Mouse (Mus musculus) heart, postnatal 10 days (tissue): ENCODE data around the gene Olfr495. TPM values are rescaled to one million over a fixed set of nuclear protein-coding genes. Genes with fewer than 3 reads are reported as not detected.

Experiments
- DNase-seq, 2 experiments: peaks; one replicate each; pipeline ENCODE4 v3.0.0; 2021
- intact Hi-C: fragments of 180-260 bp; cut with DNase I; formaldehyde crosslinking; loops from one replicate; pipeline ENCODE4 v1.15.1; 2025
- total RNA-seq, 2 experiments: library from RNA; stranded (reverse); gene quantifications; 2 replicates each; pipeline ENCODE4 v1.2.3; 2021

Gene Olfr495
- total RNA-seq: not detected

DNA sequence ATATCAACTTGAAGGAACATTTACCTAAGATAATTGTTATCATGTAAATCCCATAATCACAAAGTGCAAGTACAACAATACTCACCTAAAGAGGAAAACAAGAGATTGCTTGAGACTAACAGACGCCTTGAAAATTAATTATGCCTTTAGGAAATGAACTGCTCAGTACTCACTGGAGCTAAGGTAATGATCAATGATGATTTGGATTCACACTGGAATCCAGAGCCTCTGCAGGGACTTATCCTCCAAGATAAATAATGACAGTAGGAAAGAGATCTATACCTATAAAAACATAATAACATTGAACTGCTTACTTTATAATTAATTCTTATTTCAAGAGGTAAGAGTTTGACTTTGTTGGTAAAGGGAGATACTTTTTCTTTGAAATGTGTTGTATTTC is at the start of gene Olfr495:
TSS of gene Olfr495 (plus strand) at position 301 of the 400 bp plus-strand sequence.
- DNase-seq: no peak
- intact Hi-C loops: no loop called here

GRCm38 (mm10) chr7:108346879-108347278 is 46.1 kb upstream of the Olfr495 start, which contains the start of gene Olfr493:
Gene Olfr493, minus strand, starts transcription at chr7:108346979.
- intact Hi-C loops: no loop called here
- no peak for DNase-seq

GRCm38 (mm10) chr7:108365035-108365434 is 27.9 kb upstream of the Olfr495 start, which contains the start of gene Olfr494:
Gene Olfr494, plus strand, starts transcription at chr7:108365335.
- no peak for DNase-seq
- intact Hi-C loops: no loop called here

DNA sequence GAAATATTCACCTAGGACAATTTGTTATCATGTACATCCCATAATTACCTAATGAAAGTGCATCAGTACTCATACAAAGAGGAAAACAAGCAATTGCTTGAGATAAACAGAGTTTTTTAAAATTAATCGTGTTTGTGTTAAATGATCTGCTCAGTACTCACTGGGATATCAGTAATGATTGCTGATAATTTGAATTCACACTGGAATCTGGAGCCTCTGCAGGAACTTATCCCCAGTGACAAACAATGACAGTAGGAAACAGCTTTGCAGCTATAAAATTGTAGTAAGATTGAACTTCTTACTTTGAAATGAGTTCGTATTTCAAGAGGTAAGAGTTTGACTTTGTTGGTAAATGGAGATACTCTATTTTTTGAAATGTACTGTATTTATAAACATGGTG is 27.2 kb downstream of the Olfr495 start, which contains the start of gene Olfr497:
TSS of gene Olfr497 (plus strand) at position 301 of the 400 bp plus-strand sequence.
- intact Hi-C loops: no loop called here
- no peak for DNase-seq

Other genes starting within 250 kb of the Olfr495 start
- not detected for gene Olfr485, start 233.3 kb upstream of the Olfr495 start, total RNA-seq
- not detected for gene Olfr486, start 220.4 kb upstream of the Olfr495 start, total RNA-seq
- not detected for gene Olfr487, start 178.5 kb upstream of the Olfr495 start, total RNA-seq
- gene Olfr488, start 134.8 kb upstream of the Olfr495 start, total RNA-seq: not detected
- not detected for gene Olfr490, start 104.2 kb upstream of the Olfr495 start, total RNA-seq
- gene Olfr491, start 79.7 kb upstream of the Olfr495 start, total RNA-seq: not detected
- not detected for gene Olfr492, start 69.5 kb upstream of the Olfr495 start, total RNA-seq
- not detected for gene Olfr493, start 46.2 kb upstream of the Olfr495 start, total RNA-seq
- not detected for gene Olfr494, start 27.8 kb upstream of the Olfr495 start, total RNA-seq
- not detected for gene Olfr497, start 27.3 kb downstream of the Olfr495 start, total RNA-seq
- not detected for gene Olfr498, start 72.2 kb downstream of the Olfr495 start, total RNA-seq
- not detected for gene Olfr502, start 131.9 kb downstream of the Olfr495 start, total RNA-seq
- not detected for gene Olfr503, start 151.4 kb downstream of the Olfr495 start, total RNA-seq
- gene Olfr504, start 172.6 kb downstream of the Olfr495 start, total RNA-seq: not detected
- not detected for gene Olfr506, start 217.6 kb downstream of the Olfr495 start, total RNA-seq
- gene Olfr507, start 228.6 kb downstream of the Olfr495 start, total RNA-seq: not detected
- not detected for gene Olfr508, start 236.8 kb downstream of the Olfr495 start, total RNA-seq